ENCODE assay signal across 8 mouse cellular contexts in genomic region chr7:126038366-126039246, GRCm38 (mm10). TPM values are rescaled to one million over a fixed set of nuclear protein-coding genes. Genes with fewer than 3 reads are reported as not detected.
DNase-seq lines count a peak whose midpoint lies in the region; ATAC-seq lines count a peak whose summit lies in the region.

No protein-coding gene starts in this region.

- DNase-seq in gastrocnemius, adult 18-20 months (ENCODE audit: low spot score), result peak; percentile 15
- DNase-seq in gastrocnemius, postnatal 36 days, result no peak
- peak; percentile 51 for DNase-seq in embryonic facial prominence, embryonic 11.5 days (ENCODE audit: low spot score)
- peak; percentile 44 for DNase-seq in liver
- no peak for DNase-seq in cerebellum, postnatal 36 days
- DNase-seq in adrenal gland, adult 2 months, result no peak

- H3K4me1 ChIP-seq in embryonic facial prominence, embryonic 11.5 days (ENCODE audit: control insufficient read depth, insufficient read depth, low read length), result no peaks in the 10 kb centered on the region
- peaks cover 64% of the 10 kb centered on the region for H3K4me1 ChIP-seq in heart, embryonic 15.5 days (replicated peaks)
- H3K4me1 ChIP-seq in neural tube, embryonic 14.5 days (ENCODE audit: control insufficient read depth, insufficient read depth, low read length), result peaks cover 28% of the 10 kb centered on the region

- H3K9ac ChIP-seq in embryonic facial prominence, embryonic 11.5 days (replicated peaks; ENCODE audit: low read length), result 0 out of 2 replicates have a peak overlapping the region, but pooled peaks have one; percentile 19
- 0 out of 2 replicates have a peak overlapping the region, but pooled peaks have one; percentile 8 for H3K9ac ChIP-seq in heart, embryonic 15.5 days
- H3K9ac ChIP-seq in neural tube, embryonic 14.5 days (replicated peaks; ENCODE audit: low read depth, low read length), result peak overlapping the region; percentile 46

- no peaks in the 10 kb centered on the region for H3K9me3 ChIP-seq in embryonic facial prominence, embryonic 11.5 days (replicated peaks; ENCODE audit: control insufficient read depth, low read length)
- no peaks in the 10 kb centered on the region for H3K9me3 ChIP-seq in heart, embryonic 15.5 days (replicated peaks)
- H3K9me3 ChIP-seq in neural tube, embryonic 14.5 days (ENCODE audit: control insufficient read depth, low read length), result no peaks in the 10 kb centered on the region

- no peak; the same call in 1 of the 2 replicates for ATAC-seq in embryonic facial prominence, embryonic 11.5 days (replicated peaks; ENCODE audit: insufficient number of reproducible peaks, low FRiP score, low TSS enrichment, low read depth)
- ATAC-seq in heart, embryonic 15.5 days (replicated peaks; ENCODE audit: insufficient number of reproducible peaks, insufficient read depth, low FRiP score, low read depth), result no peak
- ATAC-seq in neural tube, embryonic 14.5 days (ENCODE audit: low read depth), result peak; percentile 26

- intact Hi-C loops in gastrocnemius, postnatal 36 days (cut with DNase I), result no loop called here

- H3K4me2 ChIP-seq in embryonic facial prominence, embryonic 11.5 days (ENCODE audit: low read depth, low read length), result no peak overlapping the region
- no peak overlapping the region for H3K4me2 ChIP-seq in heart, embryonic 15.5 days
- peak overlapping the region; percentile 34; the same call in 1 of the 2 replicates for H3K4me2 ChIP-seq in neural tube, embryonic 14.5 days (ENCODE audit: low read depth, low read length)

- no peak overlapping the region for H3K4me3 ChIP-seq in embryonic facial prominence, embryonic 11.5 days (ENCODE audit: low read depth, low read length)
- no peak overlapping the region for H3K4me3 ChIP-seq in heart, embryonic 15.5 days
- no peak overlapping the region for H3K4me3 ChIP-seq in neural tube, embryonic 14.5 days (ENCODE audit: low read depth, low read length)

- peak overlapping the region; percentile 32; the same call in 1 of the 2 replicates for H3K27ac ChIP-seq in embryonic facial prominence, embryonic 11.5 days (replicated peaks; ENCODE audit: low read depth, low read length)
- peak overlapping the region; percentile 66; the same call in 1 of the 2 replicates for H3K27ac ChIP-seq in heart, embryonic 15.5 days
- peak overlapping the region; percentile 89 for H3K27ac ChIP-seq in neural tube, embryonic 14.5 days (ENCODE audit: low read depth, low read length)

- no peaks in the 10 kb centered on the region for H3K36me3 ChIP-seq in embryonic facial prominence, embryonic 11.5 days (replicated peaks; ENCODE audit: control insufficient read depth, insufficient read depth, low read depth, low read length)
- no peaks in the 10 kb centered on the region for H3K36me3 ChIP-seq in heart, embryonic 15.5 days
- H3K36me3 ChIP-seq in neural tube, embryonic 14.5 days (ENCODE audit: control insufficient read depth, insufficient read depth, low read length), result no peaks in the 10 kb centered on the region

- WGBS in embryonic facial prominence, embryonic 11.5 days, result 48% methylated on average over 25 of the region's 25 CpGs
- 42% methylated on average over 25 of the region's 25 CpGs for WGBS in heart, embryonic 15.5 days
- WGBS in neural tube, embryonic 14.5 days, result 19% methylated on average over 25 of the region's 25 CpGs

- H3K27me3 ChIP-seq in embryonic facial prominence, embryonic 11.5 days (ENCODE audit: control insufficient read depth, insufficient read depth, low read length), result no peaks in the 10 kb centered on the region
- H3K27me3 ChIP-seq in heart, embryonic 15.5 days, result no peaks in the 10 kb centered on the region
- no peaks in the 10 kb centered on the region for H3K27me3 ChIP-seq in neural tube, embryonic 14.5 days (ENCODE audit: control insufficient read depth, insufficient read depth, low read length)

RNA-seq across cellular contexts. Expression of gene Gsg1l, which starts 43.6 kb away (rescaled TPM):
- under 1 TPM in 1 of 2 experiments, not detected in 1; 0.05 TPM for total RNA-seq in gastrocnemius, adult 18-20 months (2021)
- total RNA-seq in gastrocnemius, postnatal 36 days (2021), result not detected
- 0.70 and 0.75 TPM in 2 replicates for polyA plus RNA-seq in embryonic facial prominence, embryonic 11.5 days (2014; fragmentation: Nextera tagmentation; extraction: Ambion mirVana)
- 7.7 and 8.5 TPM in 2 replicates for polyA plus RNA-seq in heart, embryonic 15.5 days (2015; fragmentation: Nextera tagmentation; extraction: Ambion mirVana)
- polyA plus RNA-seq in neural tube, embryonic 14.5 days (2014; fragmentation: Nextera tagmentation; extraction: Ambion mirVana), result 14.5 and 15.5 TPM in 2 replicates
- 100 to 1,000 TPM in 1 of 2 experiments, 10 to 100 TPM in 1; 68.8 to 110 TPM for total RNA-seq in adrenal gland, adult 2 months (2021)
- 158 and 175 TPM in 2 replicates for polyA plus RNA-seq in adrenal gland, adult 2 months (2012; rRNA removed)

Comparison
In these comparisons a context has a peak if more than half of its experiments do, and no peak if none do; other contexts are left out.
1. DNase-seq: peak in gastrocnemius, adult 18-20 months (single experiment), embryonic facial prominence, embryonic 11.5 days (single experiment) and liver (single experiment); none in gastrocnemius, postnatal 36 days (0 of 2), cerebellum, postnatal 36 days (0 of 2) and adrenal gland, adult 2 months (single experiment).
2. H3K27ac ChIP-seq: peak in every context shown above with its lines; median percentile 89 in neural tube, embryonic 14.5 days; 66 in heart, embryonic 15.5 days; 32 in embryonic facial prominence, embryonic 11.5 days.
3. Peak in every context shown above with its lines, with median percentiles within 50 percentile points of each other: H3K9ac ChIP-seq.